Mouse (Mus musculus) hindbrain, embryonic 14.5 days (tissue): Measurements from ENCODE around the gene Fan1. TPM values are rescaled to one million over a fixed set of nuclear protein-coding genes. Genes with fewer than 3 reads are reported as not detected.

Experiments
- ATAC-seq: fragments of 200-750 bp; cut with Nextera tagmentation; 2 replicates; pipeline ENCODE4 v1.8.0; 2017; ENCODE audit warnings: moderate number of reproducible peaks, mild to moderate bottlenecking, moderate TSS enrichment, moderate library complexity; ENCODE audit not compliant: low FRiP score
- DNase-seq: peaks from one replicate; pipeline ENCODE4 v3.0.0-alpha.2; 2015; ENCODE audit warnings: low spot score
- H3K27ac ChIP-seq: fragments of 300-500 bp; sonication (generic); 2 replicates; pipeline ENCODE4 v1.5.1; 2014; ENCODE audit warnings: mild to moderate bottlenecking, moderate library complexity
- H3K27me3 ChIP-seq: fragments of 300-500 bp; sonication (generic); 2 replicates; pipeline ENCODE4 v1.6.1; 2014; ENCODE audit warnings: mild to moderate bottlenecking, low read length, mixed read lengths; ENCODE audit not compliant: control insufficient read depth, insufficient read depth
- H3K36me3 ChIP-seq: fragments of 300-500 bp; sonication (generic); replicated peaks from 2 replicates; pipeline ENCODE4 v1.6.1; 2014; ENCODE audit not compliant: control insufficient read depth, insufficient read depth
- H3K4me1 ChIP-seq: fragments of 300-500 bp; sonication (generic); replicated peaks from 2 replicates; pipeline ENCODE4 v1.6.1; 2014; ENCODE audit warnings: antibody characterized with exemption, low read length, mixed read lengths; ENCODE audit not compliant: control insufficient read depth, insufficient read depth
- H3K4me2 ChIP-seq: fragments of 300-500 bp; sonication (generic); replicated peaks from 2 replicates; pipeline ENCODE4 v1.6.1; 2014; ENCODE audit warnings: mild to moderate bottlenecking, moderate library complexity
- H3K4me3 ChIP-seq: fragments of 300-500 bp; sonication (generic); replicated peaks from 2 replicates; pipeline ENCODE4 v1.5.1; 2014; ENCODE audit warnings: mild to moderate bottlenecking, low read length
- H3K9ac ChIP-seq: fragments of 300-500 bp; sonication (generic); 2 replicates; pipeline ENCODE4 v1.6.1; 2014
- H3K9me3 ChIP-seq: fragments of 300-500 bp; sonication (generic); 2 replicates; pipeline ENCODE4 v1.6.1; 2016; ENCODE audit warnings: low read length; ENCODE audit not compliant: control insufficient read depth
- WGBS: fragments of 180-500 bp; shearing (Covaris S2); extraction: QIAGEN DNeasy Blood & Tissue Kit; methylation state at CpG from one replicate; pipeline ENCODE4 v1.1.7; 2014; 5-methylcytosine and 5-hydroxymethylcytosine counted together
- polyA plus RNA-seq: library from polyadenylated mRNA; unstranded; fragments of >200 nt; fragmentation: Nextera tagmentation; extraction: Ambion mirVana; gene quantifications from 2 replicates; pipeline ENCODE4 v1.2.1, GENCODE M21; 2014

Fan1 gene
- polyA plus RNA-seq: 3.5 and 5.0 TPM in 2 replicates

- Histone ChIP-seq H3K4me3 (peak within 1 kb of the TSS; percentile 65), H3K36me3 (peaks cover 34% of the 10 kb centered on the region), H3K27ac (peak within 1 kb of the TSS; percentile 93), H3K4me1 (peaks cover 10% of the 10 kb centered on the region), H3K9ac (peak within 1 kb of the TSS; percentile 67), H3K9me3 (no peaks in the 10 kb centered on the region), H3K27me3 (no peaks in the 10 kb centered on the region), H3K4me2 (peak within 1 kb of the TSS; percentile 69)
- WGBS: 5% methylated on average over 27 of the region's 27 CpGs
- DNase-seq (peak; percentile 82), ATAC-seq (peak; percentile 96)
Measured at GRCm38 (mm10) chr7:64373830-64374562, at the start of gene Fan1. Gene Fan1 (minus strand): TSS chr7:64374095.

- no peak for ATAC-seq
- Histone ChIP-seq H3K4me2 (no peak overlapping the region), H3K9ac (no peak overlapping the region), H3K36me3 (peaks cover 7% of the 10 kb centered on the region; the same call in 1 of the 2 replicates), H3K9me3 (no peaks in the 10 kb centered on the region), H3K4me1 (no peaks in the 10 kb centered on the region), H3K4me3 (no peak overlapping the region), H3K27me3 (no peaks in the 10 kb centered on the region), H3K27ac (no peak overlapping the region)
- 92% methylated on average over 8 of the region's 8 CpGs for WGBS
- no peak for DNase-seq
Measured at GRCm38 (mm10) chr7:64403989-64404388, 30.1 kb upstream of the Fan1 start.

- Histone ChIP-seq H3K36me3 (peaks cover 7% of the 10 kb centered on the region; the same call in 1 of the 2 replicates), H3K27me3 (no peaks in the 10 kb centered on the region), H3K4me3 (no peak overlapping the region), H3K4me2 (no peak overlapping the region), H3K9me3 (no peaks in the 10 kb centered on the region), H3K9ac (no peak overlapping the region), H3K4me1 (no peaks in the 10 kb centered on the region), H3K27ac (no peak overlapping the region)
- no peak for ATAC-seq
- DNase-seq: no peak
- 89% methylated on average over 4 of the region's 4 CpGs for WGBS
Measured at GRCm38 (mm10) chr7:64402452-64402851, 28.6 kb upstream of the Fan1 start.

GRCm38 (mm10) chr7:64400725-64401124 is 26.8 kb upstream of the Fan1 start:
- Histone ChIP-seq H3K9me3 (no peaks in the 10 kb centered on the region), H3K27ac (no peak overlapping the region), H3K27me3 (no peaks in the 10 kb centered on the region), H3K36me3 (peaks cover 7% of the 10 kb centered on the region; the same call in 1 of the 2 replicates), H3K4me3 (no peak overlapping the region), H3K4me1 (no peaks in the 10 kb centered on the region), H3K4me2 (no peak overlapping the region), H3K9ac (no peak overlapping the region)
- DNase-seq: no peak
- ATAC-seq: no peak
- 100% methylated on average over 1 of the region's 1 CpGs for WGBS

- DNase-seq (no peak), ATAC-seq (no peak)
- H3K4me1 ChIP-seq: peaks cover 13% of the 10 kb centered on the region
- peak overlapping the region; percentile 72 for H3K4me3 ChIP-seq
- H3K4me2 ChIP-seq: peak overlapping the region; percentile 72
- no peaks in the 10 kb centered on the region for H3K9me3 ChIP-seq
- no peaks in the 10 kb centered on the region for H3K27me3 ChIP-seq
- peak overlapping the region; percentile 76 for H3K9ac ChIP-seq
- H3K36me3 ChIP-seq: peaks cover 20% of the 10 kb centered on the region
- 2% methylated on average over 15 of the region's 15 CpGs for WGBS
- H3K27ac ChIP-seq: peak overlapping the region; percentile 48; the same call in 1 of the 2 replicates
Measured at GRCm38 (mm10) chr7:64392819-64393151, 18.9 kb upstream of the Fan1 start.

GRCm38 (mm10) chr7:64392122-64392818 is 18.4 kb upstream of the Fan1 start, which contains the start of the genes Mphosph10 and Mcee:
Gene Mphosph10 (minus strand): TSS chr7:64392268.
Gene Mcee (plus strand): TSS chr7:64392607.
- H3K36me3 ChIP-seq: peaks cover 25% of the 10 kb centered on the region
- H3K4me1 ChIP-seq: peaks cover 13% of the 10 kb centered on the region
- H3K9me3 ChIP-seq: no peaks in the 10 kb centered on the region
- WGBS: under 1% methylated on average over 54 of the region's 54 CpGs
- peak within 1 kb of the TSS; percentile 72 for H3K4me3 ChIP-seq
- no peaks in the 10 kb centered on the region for H3K27me3 ChIP-seq
- H3K4me2 ChIP-seq: peak within 1 kb of the TSS; percentile 96
- peak within 1 kb of the TSS; percentile 76 for H3K9ac ChIP-seq
- peak; percentile 89 for DNase-seq
- H3K27ac ChIP-seq: peak within 1 kb of the TSS; percentile 48
- peak; percentile 99 for ATAC-seq

GRCm38 (mm10) chr7:64391479-64391878 is 17.6 kb upstream of the Fan1 start:
- Histone ChIP-seq H3K36me3 (peaks cover 33% of the 10 kb centered on the region), H3K4me2 (peak overlapping the region; percentile 96), H3K27me3 (no peaks in the 10 kb centered on the region), H3K4me1 (peaks cover 13% of the 10 kb centered on the region), H3K9ac (peak overlapping the region; percentile 64), H3K27ac (peak overlapping the region; percentile 48), H3K4me3 (peak overlapping the region; percentile 72), H3K9me3 (no peaks in the 10 kb centered on the region)
- no peak for DNase-seq
- WGBS: 6% methylated on average over 8 of the region's 8 CpGs
- no peak for ATAC-seq

- H3K4me1 ChIP-seq: peaks cover 10% of the 10 kb centered on the region
- WGBS: 16% methylated on average over 18 of the region's 18 CpGs
- H3K9ac ChIP-seq: peak overlapping the region; percentile 67
- peak; percentile 41; the same call in 1 of the 2 replicates for ATAC-seq
- H3K27ac ChIP-seq: peak overlapping the region; percentile 93
- peak overlapping the region; percentile 65 for H3K4me3 ChIP-seq
- no peaks in the 10 kb centered on the region for H3K27me3 ChIP-seq
- H3K36me3 ChIP-seq: peaks cover 34% of the 10 kb centered on the region
- no peaks in the 10 kb centered on the region for H3K9me3 ChIP-seq
- H3K4me2 ChIP-seq: peak overlapping the region; percentile 69
- peak; percentile 31 for DNase-seq
Measured at GRCm38 (mm10) chr7:64373147-64373829, 607 bp downstream of the Fan1 start.
